Mouse (Mus musculus): ENCODE measurements around the gene Galr2. TPM values are rescaled to one million over a fixed set of nuclear protein-coding genes. Genes with fewer than 3 reads are reported as not detected.

Galr2 gene
- total RNA-seq, 2 experiments from 2014 or later: 0.38 to 0.41 TPM

Other genes with a start within 250 kb of the Galr2 start
- gene Unc13d, start 203.0 kb upstream of the Galr2 start, total RNA-seq (2021): under 1 TPM; 0.31 to 0.33 TPM
- gene Wbp2, start 193.9 kb upstream of the Galr2 start, total RNA-seq (2021): 10 to 100 TPM; 61.6 to 65.3 TPM
- gene Trim47, start 153.7 kb upstream of the Galr2 start, total RNA-seq (2021): 10 to 100 TPM; 21.2 to 21.3 TPM
- 1 to 10 TPM; 3.3 to 3.5 TPM for gene Trim65, start 149.8 kb upstream of the Galr2 start, total RNA-seq (2021)
- gene Mrpl38, start 142.1 kb upstream of the Galr2 start, total RNA-seq (2021): 10 to 100 TPM; 41.8 to 49.5 TPM
- 10 to 100 TPM in 1 of 2 experiments, 1 to 10 TPM in 1; 9.1 to 11.6 TPM for gene Fbf1, start 112.8 kb upstream of the Galr2 start, total RNA-seq (2021)
- 10 to 100 TPM; 26.9 to 31.6 TPM for gene Ten1, start 82.1 kb upstream of the Galr2 start, total RNA-seq (2021)
- 10 to 100 TPM; 43.3 to 49.3 TPM for gene Acox1, start 81.9 kb upstream of the Galr2 start, total RNA-seq (2021)
- under 1 TPM; 0.09 to 0.14 TPM for gene Evpl, start 42.9 kb upstream of the Galr2 start, total RNA-seq (2021)
- 10 to 100 TPM; 68.5 to 69.5 TPM for gene Srp68, start 6.7 kb upstream of the Galr2 start, total RNA-seq (2021)
- gene Exoc7, start 26.3 kb downstream of the Galr2 start, total RNA-seq (2021): 10 to 100 TPM; 61.9 to 62.3 TPM
- gene Foxj1, start 54.5 kb downstream of the Galr2 start, total RNA-seq (2021): under 1 TPM; 0.22 to 0.27 TPM
- 10 to 100 TPM; 38.3 to 48.7 TPM for gene Rnf157, start 132.1 kb downstream of the Galr2 start, total RNA-seq (2021)
- gene Ubald2, start 153.2 kb downstream of the Galr2 start, total RNA-seq (2021): 10 to 100 TPM; 42.6 to 58.9 TPM
- gene Qrich2, start 185.3 kb downstream of the Galr2 start, total RNA-seq (2021): not detected
- gene Prpsap1, start 213.3 kb downstream of the Galr2 start, total RNA-seq (2021): 10 to 100 TPM; 22.4 to 24.6 TPM
- 1 to 10 TPM; 1.6 to 2.6 TPM for gene Sphk1, start 250.0 kb downstream of the Galr2 start, total RNA-seq (2021)